In the genomic region with DNA sequence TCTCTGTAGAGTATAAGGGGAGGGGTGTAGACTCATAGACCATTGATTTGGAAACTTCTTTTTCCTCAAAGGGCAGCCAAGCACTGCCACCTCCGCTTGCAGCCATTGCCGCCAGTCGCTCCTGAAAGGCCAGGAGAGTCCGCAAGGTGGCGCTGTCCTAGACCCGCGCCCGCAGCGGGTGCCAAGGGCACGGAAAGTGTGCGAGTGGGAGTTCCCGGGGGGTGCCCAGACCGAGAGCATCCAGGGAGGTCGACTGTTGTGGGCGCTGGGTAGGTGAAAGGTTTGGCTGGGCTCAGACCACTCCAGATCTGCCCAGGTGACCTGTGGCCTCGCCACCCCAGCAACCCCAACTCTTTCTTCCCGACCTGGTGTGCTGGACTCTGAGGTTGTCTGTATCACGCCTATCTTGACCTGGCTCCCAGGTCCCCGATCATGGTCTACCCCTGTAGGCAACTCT, we compare ENCODE assay signal across 9 mouse cellular contexts. TPM values are rescaled to one million over a fixed set of nuclear protein-coding genes. Genes with fewer than 3 reads are reported as not detected.
DNase-seq lines count a peak whose midpoint lies in the region; ATAC-seq and TF ChIP-seq lines count a peak whose summit lies in the region.
"Had no signal": no experiment of that assay in that cellular context is flagged by ENCODE, and none has a peak within 500 bp of the region (broad histone marks: within the 10 kb centered on the region; RNA-seq: fewer than 3 reads in every experiment).

No protein-coding gene starts in this region.

- peak overlapping the region; percentile 74 for H3K4me3 ChIP-seq in forebrain, embryonic 10.5 days
- peak overlapping the region; percentile 51 for H3K4me3 ChIP-seq in lung, adult 2 months (replicated peaks; ENCODE audit: extremely low read depth, low read depth, low read length)
- peak overlapping the region; percentile 56 for H3K4me3 ChIP-seq in neural tube, embryonic 15.5 days (replicated peaks)

- peak; percentile 94 for DNase-seq in heart, adult 11 months
- DNase-seq in heart, postnatal 25 days (ENCODE audit: low spot score): no peak
- DNase-seq in forebrain, embryonic 10.5 days (ENCODE audit: extremely low spot score, low spot score): peak; percentile 81
- DNase-seq in heart, postnatal 10 days: peak; percentile 62 to 76
- DNase-seq in kidney, postnatal 4 days: peak; percentile 81 to 84
- peak; percentile 52 for DNase-seq in lung, adult 2 months
- DNase-seq in testis, postnatal 10 days (ENCODE audit: low spot score): peak; percentile 84

- H3K9ac ChIP-seq in neural tube, embryonic 15.5 days (replicated peaks): peak overlapping the region; percentile 49

- no peaks in the 10 kb centered on the region for H3K9me3 ChIP-seq in forebrain, embryonic 10.5 days
- H3K9me3 ChIP-seq in neural tube, embryonic 15.5 days (replicated peaks): no peaks in the 10 kb centered on the region
- H3K9me3 ChIP-seq: G1E had no signal

- no peaks in the 10 kb centered on the region for H3K36me3 ChIP-seq in forebrain, embryonic 10.5 days (replicated peaks)
- no peaks in the 10 kb centered on the region for H3K36me3 ChIP-seq in neural tube, embryonic 15.5 days
- H3K36me3 ChIP-seq: G1E had no signal

- H3K27me3 ChIP-seq in forebrain, embryonic 10.5 days (ENCODE audit: poor library complexity, severe bottlenecking): peaks cover 50% of the 10 kb centered on the region
- peaks cover 31% of the 10 kb centered on the region for H3K27me3 ChIP-seq in neural tube, embryonic 15.5 days (replicated peaks)

- WGBS in forebrain, embryonic 10.5 days: under 1% methylated on average over 19 of the region's 19 CpGs
- under 1% methylated on average over 19 of the region's 19 CpGs for whole genome bisulfite sequencing in lung, adult 2 months
- WGBS in neural tube, embryonic 15.5 days: 0% methylated on average over 19 of the region's 19 CpGs

- peaks cover 18% of the 10 kb centered on the region for H3K4me1 ChIP-seq in forebrain, embryonic 10.5 days
- H3K4me1 ChIP-seq in lung, adult 2 months (ENCODE audit: control insufficient read depth, insufficient read depth, low read length): no peaks in the 10 kb centered on the region
- H3K4me1 ChIP-seq in neural tube, embryonic 15.5 days: peaks cover 16% of the 10 kb centered on the region

- TF ChIP-seq POLR2A in lung, adult 2 months (IDR thresholded peaks at IDR 0.05; ENCODE audit: borderline replicate concordance, extremely low read depth, low read depth, low read length): no peak

- peak; percentile 39 for ATAC-seq in neural tube, embryonic 15.5 days (ENCODE audit: low FRiP score)

- intact Hi-C loops in heart, postnatal 25 days (cut with DNase I): loop anchor here (5.0 kb wide), 1 partner anchor 70 kb away; no protein-coding TSS in a partner anchor
- intact Hi-C loops in heart, postnatal 10 days (cut with DNase I): loop anchor here (1.0 to 2.0 kb wide), 2 partner anchors 71 to 97 kb away; no protein-coding TSS in a partner anchor

- peak; percentile 35 for TF ChIP-seq CTCF in lung, adult 2 months (IDR thresholded peaks at IDR 0.05; ENCODE audit: insufficient read depth, low read length)

- H3K27ac ChIP-seq in forebrain, embryonic 10.5 days: peak overlapping the region; percentile 82
- no peak overlapping the region for H3K27ac ChIP-seq in neural tube, embryonic 15.5 days (replicated peaks)

- peak overlapping the region; percentile 98 for H3K4me2 ChIP-seq in neural tube, embryonic 15.5 days

RNA-seq across cellular contexts. Expression of a gene that starts 0.7 kb away (rescaled TPM):
- total RNA-seq in heart, postnatal 25 days (2021): under 1 TPM; 0.26 to 0.56 TPM
- polyA plus RNA-seq in forebrain, embryonic 10.5 days (2016; fragmentation: Nextera tagmentation; extraction: Ambion mirVana): 3.6 and 4.8 TPM in 2 replicates
- total RNA-seq in heart, postnatal 10 days (2021): 1 to 10 TPM in 1 of 2 experiments, under 1 TPM in 1; 0.57 to 1.1 TPM
- 1.6 and 3.6 TPM in 2 replicates for polyA plus RNA-seq in lung, adult 2 months (2012; rRNA removed)
- 3.2 and 5.1 TPM in 2 replicates for polyA plus RNA-seq in neural tube, embryonic 15.5 days (2015; fragmentation: Nextera tagmentation; extraction: Ambion mirVana)
- polyA plus RNA-seq: G1E had no signal
